Mouse (Mus musculus): Measurements from ENCODE around the gene Tmem120b. TPM values are rescaled to one million over a fixed set of nuclear protein-coding genes. Genes with fewer than 3 reads are reported as not detected.

Gene Tmem120b
- total RNA-seq, 2 experiments from 2014 or later, result 16.0 to 16.2 TPM

DNA sequence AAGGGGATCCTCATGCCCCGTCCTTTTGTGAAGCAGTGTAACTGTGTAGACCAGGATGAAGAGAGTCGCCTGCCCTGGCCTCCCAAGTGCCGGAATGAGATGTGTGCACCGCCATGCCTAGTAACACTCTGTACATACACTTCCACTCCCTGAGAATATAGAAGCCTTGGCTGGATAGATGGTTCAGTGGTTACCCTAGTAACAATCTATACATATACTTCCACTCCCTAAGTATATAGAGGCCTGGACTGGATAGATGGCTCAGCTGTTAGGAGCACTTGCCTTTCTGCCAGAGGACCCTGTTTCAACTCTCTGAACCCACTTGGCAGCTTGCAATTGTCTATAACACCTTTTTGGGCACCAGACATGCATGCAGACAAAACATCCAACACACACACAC is 33.1 kb upstream of the Tmem120b start:
- TF ChIP-seq CTCF (IDR thresholded peaks at IDR 0.05), result no peak
- no peak for DNase-seq (ENCODE audit: extremely low spot score in 1 of 2, low spot score in 2 of 2)
- H3K4me3 ChIP-seq, result no peak overlapping the region
- intact Hi-C loops (cut with DNase I), result no loop called here
- H3K27ac ChIP-seq, result no peak overlapping the region

DNA sequence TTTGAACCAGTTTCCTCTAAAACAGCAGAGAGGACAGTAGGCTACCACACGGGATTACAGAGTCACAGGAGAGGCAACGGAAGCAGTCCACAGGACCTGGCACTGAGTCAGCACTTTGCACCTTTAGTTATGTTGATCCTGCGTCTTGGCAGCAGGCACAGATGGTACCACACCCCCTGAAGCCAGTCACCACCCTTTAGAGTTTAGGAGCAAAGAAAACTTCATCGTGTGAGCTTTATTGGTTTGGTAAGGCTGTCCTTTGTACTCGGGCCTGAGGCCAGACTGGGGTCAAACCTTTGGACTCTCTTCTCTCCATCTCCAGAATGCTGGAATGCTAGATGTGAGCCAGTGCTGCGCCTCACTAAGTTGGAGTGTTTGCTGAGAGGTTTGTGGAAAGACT is 32.7 kb upstream of the Tmem120b start:
- Histone ChIP-seq H3K27ac (no peak overlapping the region), H3K4me3 (no peak overlapping the region)
- intact Hi-C loops (cut with DNase I), result no loop called here
- no peak for TF ChIP-seq CTCF (IDR thresholded peaks at IDR 0.05)
- no peak for DNase-seq (ENCODE audit: extremely low spot score in 1 of 2, low spot score in 2 of 2)

DNA sequence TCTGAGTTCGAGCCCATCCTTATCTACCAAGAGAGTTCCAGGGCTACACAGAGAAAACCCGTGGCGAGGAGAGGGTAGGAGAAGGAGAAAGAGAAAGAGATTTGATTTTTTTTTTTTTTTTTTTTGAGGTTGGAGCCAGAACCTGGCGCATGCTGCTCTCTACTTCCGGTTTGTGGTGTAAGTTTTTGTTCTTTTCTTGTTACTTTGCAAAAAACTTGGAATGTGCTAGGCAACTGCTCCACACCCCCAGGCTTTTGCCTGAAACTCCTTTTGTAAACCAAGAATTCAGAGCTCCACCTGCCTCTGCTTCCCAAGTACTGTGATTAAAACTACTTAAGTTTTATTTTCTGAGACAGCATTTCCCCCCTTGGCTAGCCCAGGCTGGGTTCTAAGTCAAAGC is 30.1 kb upstream of the Tmem120b start:
- no peak for TF ChIP-seq CTCF (IDR thresholded peaks at IDR 0.05)
- no peak overlapping the region for H3K27ac ChIP-seq
- intact Hi-C loops (cut with DNase I), result no loop called here
- no peak overlapping the region for H3K4me3 ChIP-seq
- no peak for DNase-seq (ENCODE audit: extremely low spot score in 1 of 2, low spot score in 2 of 2)

- DNase-seq (ENCODE audit: extremely low spot score in 1 of 2, low spot score in 2 of 2), result no peak
- Histone ChIP-seq H3K4me3 (peak overlapping the region; percentile 16), H3K27ac (no peak overlapping the region)
- no peak for TF ChIP-seq CTCF (IDR thresholded peaks at IDR 0.05)
- intact Hi-C loops (cut with DNase I), result no loop called here
These were observed 29.0 kb upstream of the Tmem120b start for GRCm38 (mm10) chr5:123039120-123039752.

- H3K4me3 ChIP-seq, result no peak overlapping the region
- no peak for DNase-seq (ENCODE audit: extremely low spot score in 1 of 2, low spot score in 2 of 2)
- H3K27ac ChIP-seq, result no peak overlapping the region
- intact Hi-C loops (cut with DNase I), result no loop called here
- TF ChIP-seq CTCF (IDR thresholded peaks at IDR 0.05), result no peak
These were observed 27.4 kb upstream of the Tmem120b start for GRCm38 (mm10) chr5:123040796-123041195.

GRCm38 (mm10) chr5:123043856-123044255 is 24.4 kb upstream of the Tmem120b start:
- intact Hi-C loops (cut with DNase I), result no loop called here
- no peak for DNase-seq (ENCODE audit: extremely low spot score in 1 of 2, low spot score in 2 of 2)
- no peak overlapping the region for H3K27ac ChIP-seq
- H3K4me3 ChIP-seq, result no peak overlapping the region
- TF ChIP-seq CTCF (IDR thresholded peaks at IDR 0.05), result peak; percentile 58

GRCm38 (mm10) chr5:123045561-123046295 is 22.5 kb upstream of the Tmem120b start:
- H3K4me3 ChIP-seq, result no peak overlapping the region
- TF ChIP-seq CTCF (IDR thresholded peaks at IDR 0.05), result peak; percentile 72
- H3K27ac ChIP-seq, result no peak overlapping the region
- intact Hi-C loops (cut with DNase I), result loop anchor here (1.0 to 2.0 kb wide), 2 partner anchors 77 to 121 kb away; no protein-coding TSS in a partner anchor
- DNase-seq (ENCODE audit: extremely low spot score in 1 of 2, low spot score in 2 of 2), result peak; percentile 39 to 44

- intact Hi-C loops (cut with DNase I), result loop anchor here (1.0 to 2.0 kb wide), 2 partner anchors 79 to 122 kb away; no protein-coding TSS in a partner anchor
- no peak for DNase-seq (ENCODE audit: extremely low spot score in 1 of 2, low spot score in 2 of 2)
- Histone ChIP-seq H3K27ac (no peak within 1 kb of the TSS), H3K4me3 (no peak within 1 kb of the TSS)
- TF ChIP-seq CTCF (IDR thresholded peaks at IDR 0.05), result no peak
These were observed 21.3 kb upstream of the Tmem120b start, which contains the start of gene Morn3 for GRCm38 (mm10) chr5:123046916-123047315. Gene Morn3, minus strand, starts transcription at chr5:123047016.

- TF ChIP-seq CTCF (IDR thresholded peaks at IDR 0.05), result peak; percentile 40
- intact Hi-C loops (cut with DNase I), result no loop called here
- no peak for DNase-seq (ENCODE audit: extremely low spot score in 1 of 2, low spot score in 2 of 2)
- no peak overlapping the region for H3K27ac ChIP-seq
- H3K4me3 ChIP-seq, result no peak overlapping the region
These were observed 18.9 kb upstream of the Tmem120b start for GRCm38 (mm10) chr5:123049271-123049670.

- no peak for TF ChIP-seq CTCF (IDR thresholded peaks at IDR 0.05)
- DNase-seq (ENCODE audit: extremely low spot score in 1 of 2, low spot score in 2 of 2), result no peak
- intact Hi-C loops (cut with DNase I), result no loop called here
- Histone ChIP-seq H3K27ac (no peak overlapping the region), H3K4me3 (no peak overlapping the region)
These were observed 17.3 kb upstream of the Tmem120b start for GRCm38 (mm10) chr5:123050918-123051317.

DNA sequence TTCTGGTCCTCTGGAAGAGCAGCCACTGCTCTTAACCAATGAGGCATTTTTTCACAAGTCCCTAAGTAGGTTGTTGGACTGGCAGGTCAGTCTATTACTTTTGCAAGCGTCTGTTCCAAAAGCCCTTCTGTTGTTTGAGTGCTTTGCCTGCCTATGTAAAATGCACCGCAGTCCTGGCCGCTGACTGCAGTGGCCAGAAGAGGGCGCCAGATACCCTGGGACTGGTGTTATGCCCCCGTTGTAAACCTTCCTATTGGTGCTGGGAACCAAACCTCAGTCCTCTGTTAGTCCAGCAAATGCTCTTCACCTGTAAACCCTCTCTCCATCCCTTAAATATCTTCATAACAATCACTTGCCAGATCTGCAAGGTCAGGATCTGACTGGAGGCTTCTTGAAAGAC is 16.5 kb upstream of the Tmem120b start:
- no peak; the same call in 1 of the 2 replicates for TF ChIP-seq CTCF (IDR thresholded peaks at IDR 0.05)
- intact Hi-C loops (cut with DNase I), result no loop called here
- no peak overlapping the region for H3K4me3 ChIP-seq
- no peak for DNase-seq (ENCODE audit: extremely low spot score in 1 of 2, low spot score in 2 of 2)
- H3K27ac ChIP-seq, result no peak overlapping the region

Data from left cerebral cortex, adult 2 months (tissue).